ENCODE assay signal across 25 mouse cellular contexts in genomic region chr10:96752531-96752930, GRCm38 (mm10).
DNase-seq lines count a peak whose midpoint lies in the region; ATAC-seq lines count a peak whose summit lies in the region.
"Had no signal": no experiment of that assay in that cellular context is flagged by ENCODE, and none has a peak within 500 bp of the region (broad histone marks: within the 10 kb centered on the region; RNA-seq: fewer than 3 reads in every experiment).

No protein-coding gene starts in this region.

- DNase-seq in heart, postnatal 10 days = no peak
- no peak for DNase-seq in hindbrain, embryonic 10.5 days (ENCODE audit: low spot score)
- DNase-seq in thymus, postnatal 4 days = no peak
- DNase-seq: adrenal gland, postnatal 25 days; B cell, adult 2 months; cerebellum, adult 9-11 months; embryo, embryonic 11 days; gastrocnemius, postnatal 36 days; kidney, adult 2 months; kidney, postnatal 14 days; liver; lung, adult 2 months; right cerebral cortex, postnatal 25 days; thymus, postnatal 25 days had no signal

- no peak overlapping the region for H3K9ac ChIP-seq in heart, embryonic 11.5 days (ENCODE audit: low read depth, low read length)
- H3K9ac ChIP-seq in hindbrain, embryonic 12.5 days = no peak overlapping the region
- H3K9ac ChIP-seq in midbrain, embryonic 12.5 days (replicated peaks) = no peak overlapping the region
- no peak overlapping the region for H3K9ac ChIP-seq in midbrain, embryonic 13.5 days (replicated peaks)
- H3K9ac ChIP-seq: embryonic facial prominence, embryonic 12.5 days; intestine, embryonic 15.5 days; liver, embryonic 14.5 days; neural tube, embryonic 15.5 days; stomach, embryonic 15.5 days had no signal

- H3K36me3 ChIP-seq in heart, embryonic 11.5 days (ENCODE audit: control insufficient read depth, insufficient read depth, low read length) = no peaks in the 10 kb centered on the region
- H3K36me3 ChIP-seq in hindbrain, embryonic 10.5 days = no peaks in the 10 kb centered on the region
- no peaks in the 10 kb centered on the region for H3K36me3 ChIP-seq in hindbrain, embryonic 12.5 days
- H3K36me3 ChIP-seq in midbrain, embryonic 12.5 days = no peaks in the 10 kb centered on the region
- H3K36me3 ChIP-seq in midbrain, embryonic 13.5 days = no peaks in the 10 kb centered on the region
- H3K36me3 ChIP-seq: embryonic facial prominence, embryonic 12.5 days; intestine, embryonic 15.5 days; midbrain, embryonic 10.5 days; neural tube, embryonic 15.5 days; stomach, embryonic 15.5 days had no signal

- H3K27me3 ChIP-seq in heart, embryonic 11.5 days (ENCODE audit: control insufficient read depth, insufficient read depth, low read length) = no peaks in the 10 kb centered on the region
- H3K27me3 ChIP-seq in hindbrain, embryonic 10.5 days (ENCODE audit: insufficient read depth, poor library complexity, severe bottlenecking) = no peaks in the 10 kb centered on the region
- H3K27me3 ChIP-seq in hindbrain, embryonic 12.5 days = no peaks in the 10 kb centered on the region
- H3K27me3 ChIP-seq in midbrain, embryonic 12.5 days = no peaks in the 10 kb centered on the region
- H3K27me3 ChIP-seq in midbrain, embryonic 13.5 days = no peaks in the 10 kb centered on the region
- H3K27me3 ChIP-seq: embryonic facial prominence, embryonic 12.5 days; intestine, embryonic 15.5 days; neural tube, embryonic 15.5 days; stomach, embryonic 15.5 days had no signal

- peak overlapping the region; percentile 22; the same call in 1 of the 2 replicates for H3K27ac ChIP-seq in heart, embryonic 11.5 days (ENCODE audit: low read depth, low read length)
- peak overlapping the region; percentile 59 for H3K27ac ChIP-seq in hindbrain, embryonic 10.5 days
- H3K27ac ChIP-seq in hindbrain, embryonic 12.5 days = no peak overlapping the region
- peak overlapping the region; percentile 42; the same call in 1 of the 2 replicates for H3K27ac ChIP-seq in midbrain, embryonic 12.5 days (replicated peaks)
- no peak overlapping the region for H3K27ac ChIP-seq in midbrain, embryonic 13.5 days
- H3K27ac ChIP-seq: liver, embryonic 14.5 days had no signal

- 85% methylated on average over 5 of the region's 5 CpGs for WGBS in heart, embryonic 11.5 days (ENCODE audit: insufficient replicate concordance)
- WGBS in hindbrain, embryonic 10.5 days = 91% methylated on average over 5 of the region's 5 CpGs
- whole genome bisulfite sequencing in hindbrain, embryonic 12.5 days = 87% methylated on average over 5 of the region's 5 CpGs
- 89% methylated on average over 5 of the region's 5 CpGs for WGBS in midbrain, embryonic 12.5 days
- WGBS in midbrain, embryonic 13.5 days = 89% methylated on average over 5 of the region's 5 CpGs

- H3K4me1 ChIP-seq in heart, embryonic 11.5 days (ENCODE audit: control insufficient read depth, insufficient read depth, low read length) = peaks cover 26% of the 10 kb centered on the region
- H3K4me1 ChIP-seq in hindbrain, embryonic 10.5 days (replicated peaks) = peaks cover 61% of the 10 kb centered on the region
- H3K4me1 ChIP-seq in hindbrain, embryonic 12.5 days = peaks cover 32% of the 10 kb centered on the region
- H3K4me1 ChIP-seq in midbrain, embryonic 12.5 days = peaks cover 34% of the 10 kb centered on the region
- peaks cover 46% of the 10 kb centered on the region for H3K4me1 ChIP-seq in midbrain, embryonic 13.5 days (replicated peaks)

- intact Hi-C loops in heart, postnatal 10 days (cut with DNase I) = loop anchor here (5.0 kb wide), 4 partner anchors 130 to 560 kb away; no protein-coding TSS in a partner anchor

- H3K4me3 ChIP-seq in heart, embryonic 11.5 days (ENCODE audit: low read depth, low read length) = no peak overlapping the region
- H3K4me3 ChIP-seq in hindbrain, embryonic 10.5 days = no peak overlapping the region
- H3K4me3 ChIP-seq in hindbrain, embryonic 12.5 days = no peak overlapping the region
- H3K4me3 ChIP-seq in midbrain, embryonic 12.5 days = no peak overlapping the region
- H3K4me3 ChIP-seq in midbrain, embryonic 13.5 days (replicated peaks) = no peak overlapping the region
- H3K4me3 ChIP-seq: embryonic facial prominence, embryonic 12.5 days; midbrain, embryonic 10.5 days had no signal

- no peak for ATAC-seq in heart, embryonic 11.5 days (replicated peaks; ENCODE audit: insufficient number of reproducible peaks, low FRiP score, low TSS enrichment)
- ATAC-seq in hindbrain, embryonic 12.5 days (ENCODE audit: low FRiP score) = no peak
- ATAC-seq in midbrain, embryonic 12.5 days (ENCODE audit: low FRiP score, low read depth) = no peak
- no peak for ATAC-seq in midbrain, embryonic 13.5 days
- ATAC-seq: hindbrain, postnatal 0 days had no signal

- no peaks in the 10 kb centered on the region for H3K9me3 ChIP-seq in heart, embryonic 11.5 days (replicated peaks; ENCODE audit: control insufficient read depth, low read length)
- no peaks in the 10 kb centered on the region for H3K9me3 ChIP-seq in hindbrain, embryonic 10.5 days
- H3K9me3 ChIP-seq in hindbrain, embryonic 12.5 days (replicated peaks) = no peaks in the 10 kb centered on the region
- no peaks in the 10 kb centered on the region for H3K9me3 ChIP-seq in midbrain, embryonic 12.5 days
- H3K9me3 ChIP-seq in midbrain, embryonic 13.5 days = no peaks in the 10 kb centered on the region
- H3K9me3 ChIP-seq: embryonic facial prominence, embryonic 12.5 days; intestine, embryonic 15.5 days; midbrain, embryonic 10.5 days; neural tube, embryonic 15.5 days; stomach, embryonic 15.5 days had no signal

- no peak overlapping the region for H3K4me2 ChIP-seq in heart, embryonic 11.5 days
- no peak overlapping the region for H3K4me2 ChIP-seq in hindbrain, embryonic 12.5 days (replicated peaks)
- H3K4me2 ChIP-seq in midbrain, embryonic 12.5 days (replicated peaks) = no peak overlapping the region
- H3K4me2 ChIP-seq in midbrain, embryonic 13.5 days (replicated peaks) = no peak overlapping the region

Comparison
In these comparisons a context has a peak if more than half of its experiments do, and no peak if none do; other contexts are left out.
1. H3K27ac ChIP-seq: peak in heart, embryonic 11.5 days (single experiment), hindbrain, embryonic 10.5 days (single experiment) and midbrain, embryonic 12.5 days (single experiment); none in hindbrain, embryonic 12.5 days (single experiment) and midbrain, embryonic 13.5 days (single experiment).